Mouse (Mus musculus): ENCODE measurements around the gene Dock8.

- no peak for TF ChIP-seq CHD2 (IDR thresholded peaks at IDR 0.05; ENCODE audit: low read depth, low read length)
- no peak for TF ChIP-seq MAFK (IDR thresholded peaks at IDR 0.05; ENCODE audit: insufficient read depth, low read depth, low read length)
- TF ChIP-seq ZNF384 (IDR thresholded peaks at IDR 0.05; ENCODE audit: low read depth, low read length) = no peak
- TF ChIP-seq HCFC1 (IDR thresholded peaks at IDR 0.05; ENCODE audit: borderline replicate concordance, insufficient read depth, low read length) = no peak
- no peak for TF ChIP-seq ZC3H11A (IDR thresholded peaks at IDR 0.05; ENCODE audit: borderline replicate concordance, low read depth, low read length)
Observed at GRCm38 (mm10) chr19:25059847-25060364, 60.6 kb downstream of the Dock8 start.

Data from ES-E14 (cell line).